Comparison of ENCODE assay signal across 14 mouse cellular contexts in the genomic region with DNA sequence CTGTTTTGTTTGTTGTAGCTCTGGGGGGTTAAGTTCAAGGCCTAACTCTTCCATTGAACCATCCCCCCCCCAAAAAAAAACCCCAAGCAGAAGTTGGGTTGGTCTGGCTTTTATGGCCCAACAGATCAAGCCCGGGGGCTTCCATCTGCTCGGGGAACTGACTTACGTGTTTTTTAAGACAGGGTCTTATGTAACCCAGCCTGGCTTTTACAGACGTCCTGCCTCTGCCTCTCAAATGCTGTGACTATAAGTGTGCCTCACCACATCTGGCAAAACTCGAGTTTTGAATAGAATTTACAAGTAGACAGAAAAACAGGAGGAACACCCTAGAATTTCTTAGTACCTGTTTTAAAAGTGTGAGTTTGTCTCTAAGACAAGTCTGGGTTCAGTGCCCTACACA. TPM values are rescaled to one million over a fixed set of nuclear protein-coding genes. Genes with fewer than 3 reads are reported as not detected.
"Had no signal": no experiment of that assay in that cellular context is flagged by ENCODE, and none has a peak within 500 bp of the region (broad histone marks: within the 10 kb centered on the region; RNA-seq: fewer than 3 reads in every experiment).

No protein-coding gene starts in this region.

- H3K4me3 ChIP-seq: limb, embryonic 12.5 days; midbrain, embryonic 12.5 days; neural tube, embryonic 13.5 days had no signal

- DNase-seq: lung, adult 18-20 months; retina, postnatal 1 day; right cerebral cortex, postnatal 4 days; spleen, adult 18-20 months; thymus, adult 18-20 months; thymus, postnatal 14 days had no signal

- H3K27ac ChIP-seq: limb, embryonic 12.5 days; liver, embryonic 14.5 days; midbrain, embryonic 12.5 days; neural tube, embryonic 13.5 days had no signal

RNA-seq across cellular contexts. Expression of a gene that starts 19.9 kb away (rescaled TPM):
- total RNA-seq: liver, adult 2 months; megakaryocyte-erythroid progenitor cell, adult 5-6 weeks had no signal
- polyA plus RNA-seq: large intestine, adult 2 months; liver, adult 2 months; liver, embryonic 14.5 days; midbrain, embryonic 12.5 days; neural tube, embryonic 13.5 days had no signal

RNA-seq across cellular contexts. Expression of a gene that starts 25.5 kb away (rescaled TPM):
- total RNA-seq: megakaryocyte-erythroid progenitor cell, adult 5-6 weeks had no signal

RNA-seq across cellular contexts. Expression of a gene that starts 31.7 kb away (rescaled TPM):
- total RNA-seq: megakaryocyte-erythroid progenitor cell, adult 5-6 weeks had no signal
- polyA plus RNA-seq: kidney, adult 2 months; large intestine, adult 2 months; liver, adult 2 months had no signal
